Mouse (Mus musculus) liver, embryonic 14.5 days (tissue): ENCODE measurements around the gene Slc30a6. TPM values are rescaled to one million over a fixed set of nuclear protein-coding genes. Genes with fewer than 3 reads are reported as not detected.

Experiments
- ATAC-seq: fragments of 200-750 bp; cut with Nextera tagmentation; 2 replicates; pipeline ENCODE4 v1.8.0; 2017; ENCODE audit warnings: moderate number of reproducible peaks, mild to moderate bottlenecking, moderate library complexity; ENCODE audit not compliant: insufficient read depth
- DNase-seq, 3 experiments: peaks; one replicate each; pipeline ENCODE4 v3.0.0-alpha.2; 2012 to 2013; ENCODE audit warnings: low read depth in 3 of 3, low spot score in 3 of 3
- H3K27ac ChIP-seq: fragments of 300-500 bp; sonication (generic); 2 replicates; pipeline ENCODE4 v1.5.1; 2014; ENCODE audit warnings: moderate library complexity, mild to moderate bottlenecking, control low read depth, inconsistent platforms
- H3K27me3 ChIP-seq: fragments of 300-500 bp; sonication (generic); 2 replicates; pipeline ENCODE4 v1.6.1; 2014; ENCODE audit warnings: mild to moderate bottlenecking, low read length, moderate library complexity; ENCODE audit not compliant: control insufficient read depth, insufficient read depth
- H3K36me3 ChIP-seq: fragments of 300-500 bp; sonication (generic); replicated peaks from 2 replicates; pipeline ENCODE4 v1.6.1; 2014; ENCODE audit warnings: low read depth; ENCODE audit not compliant: control insufficient read depth, insufficient read depth
- H3K4me1 ChIP-seq, 2 experiments: fragments of 200-500 bp in 1 of 2; fragments of 300-500 bp in 1 of 2; sonication (generic) in 1 of 2; replicated peaks; 2 replicates each; pipeline ENCODE4 v1.6.1; 2012 to 2014; ENCODE audit warnings: antibody characterized with exemption in 1 of 2, inconsistent platforms in 1 of 2, low read length in 1 of 2; ENCODE audit not compliant: control insufficient read depth in 2 of 2, insufficient read depth in 2 of 2
- H3K4me2 ChIP-seq: fragments of 300-500 bp; sonication (generic); 2 replicates; pipeline ENCODE4 v1.6.1; 2014; ENCODE audit warnings: low read depth, mild to moderate bottlenecking, control low read depth, moderate library complexity
- H3K4me3 ChIP-seq, 2 experiments: fragments of 200-500 bp in 1 of 2; fragments of 300-500 bp in 1 of 2; sonication (generic) in 1 of 2; 2 replicates each; pipeline ENCODE4 v1.5.1; 2012 to 2014; ENCODE audit warnings: low read depth in 2 of 2, low read length in 2 of 2, mild to moderate bottlenecking in 2 of 2, control low read depth in 1 of 2, inconsistent platforms in 1 of 2, moderate library complexity in 1 of 2; ENCODE audit not compliant: insufficient read depth in 1 of 2
- H3K9ac ChIP-seq: fragments of 300-500 bp; sonication (generic); replicated peaks from 2 replicates; pipeline ENCODE4 v1.6.1; 2014; ENCODE audit warnings: mild to moderate bottlenecking, control low read depth, moderate library complexity
- H3K9me3 ChIP-seq: fragments of 300-500 bp; sonication (generic); 2 replicates; pipeline ENCODE4 v1.6.1; 2016; ENCODE audit warnings: low read length, mixed read lengths; ENCODE audit not compliant: control insufficient read depth
- CTCF ChIP-seq: IDR thresholded peaks from 2 replicates; pipeline ENCODE4 v1.5.1; 2016; ENCODE audit warnings: antibody characterized with exemption, low read depth, control low read depth
- EP300 ChIP-seq: IDR thresholded peaks from 2 replicates; pipeline ENCODE4 v1.6.1; 2016; ENCODE audit warnings: antibody characterized with exemption, low read depth
- WGBS: fragments of 180-500 bp; shearing (Covaris S2); extraction: QIAGEN DNeasy Blood & Tissue Kit; methylation state at CpG from one replicate; pipeline ENCODE4 v1.1.7; 2014; ENCODE audit not compliant: insufficient replicate concordance; 5-methylcytosine and 5-hydroxymethylcytosine counted together
- polyA plus RNA-seq, 2 experiments: library from polyadenylated mRNA; depleted of rRNA in 1 of 2; stranded (reverse) in 1 of 2; unstranded in 1 of 2; fragments of >200 nt; fragmentation: Nextera tagmentation in 1 of 2; extraction: Ambion mirVana in 1 of 2; gene quantifications; 2 replicates each; pipeline versions ENCODE4 v1.2.1 to v1.2.3; 2012 to 2014

The Slc30a6 gene
- polyA plus RNA-seq, 2 experiments: 9.1 to 14.9 TPM

GRCm38 (mm10) chr17:74406487-74406886, 11.1 kb downstream of the Slc30a6 start:
- Histone ChIP-seq H3K27me3 (no peaks in the 10 kb centered on the region), H3K27ac (no peak overlapping the region), H3K4me2 (no peak overlapping the region), H3K9ac (no peak overlapping the region), H3K4me1 (no peaks in the 10 kb centered on the region), H3K9me3 (no peaks in the 10 kb centered on the region), H3K4me3 (no peak overlapping the region), H3K36me3 (peaks cover 32% of the 10 kb centered on the region)
- TF ChIP-seq CTCF: no peak
- no peak for TF ChIP-seq EP300
- no peak for ATAC-seq
- DNase-seq: no peak
- 74% methylated on average over 8 of the region's 8 CpGs for WGBS

- 64% methylated on average over 4 of the region's 4 CpGs for WGBS
- TF ChIP-seq CTCF (peak; percentile 19; the same call in 1 of the 2 replicates), EP300 (no peak)
- no peaks in the 10 kb centered on the region for H3K4me1 ChIP-seq
- no peak overlapping the region for H3K4me3 ChIP-seq
- no peaks in the 10 kb centered on the region for H3K27me3 ChIP-seq
- no peak overlapping the region for H3K4me2 ChIP-seq
- peaks cover 13% of the 10 kb centered on the region for H3K36me3 ChIP-seq
- DNase-seq (no peak), ATAC-seq (no peak)
- no peaks in the 10 kb centered on the region for H3K9me3 ChIP-seq
- no peak overlapping the region for H3K9ac ChIP-seq
- H3K27ac ChIP-seq: no peak overlapping the region
Measured at GRCm38 (mm10) chr17:74409722-74410121, 14.3 kb downstream of the Slc30a6 start.

DNA sequence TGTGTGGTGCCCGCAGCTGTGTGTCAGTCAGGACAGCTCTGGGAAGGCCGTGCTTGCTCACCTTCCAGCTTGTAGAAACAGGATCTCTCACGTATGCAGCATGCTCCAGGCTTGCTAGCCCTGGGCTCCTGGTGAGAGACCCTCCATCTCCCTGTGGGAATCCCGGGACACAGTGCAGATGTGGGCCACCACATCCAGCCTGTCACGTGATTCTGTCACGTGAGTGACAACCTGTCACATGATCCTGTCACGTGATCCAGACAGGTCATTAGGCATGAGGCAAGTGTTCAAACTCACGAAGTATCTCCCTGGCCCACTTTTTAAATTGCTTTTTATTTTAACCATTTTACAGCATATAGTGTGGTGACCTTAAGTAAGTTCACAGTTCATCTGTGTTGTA, 17.9 kb downstream of the Slc30a6 start:
- no peak overlapping the region for H3K27ac ChIP-seq
- no peak for ATAC-seq
- no peaks in the 10 kb centered on the region for H3K9me3 ChIP-seq
- WGBS: 74% methylated on average over 8 of the region's 8 CpGs
- no peak for DNase-seq
- no peak overlapping the region for H3K9ac ChIP-seq
- H3K27me3 ChIP-seq: no peaks in the 10 kb centered on the region
- H3K4me1 ChIP-seq: no peaks in the 10 kb centered on the region
- H3K4me2 ChIP-seq: no peak overlapping the region
- TF ChIP-seq EP300 (no peak), CTCF (no peak)
- H3K36me3 ChIP-seq: peaks cover 12% of the 10 kb centered on the region
- H3K4me3 ChIP-seq: no peak overlapping the region

DNA sequence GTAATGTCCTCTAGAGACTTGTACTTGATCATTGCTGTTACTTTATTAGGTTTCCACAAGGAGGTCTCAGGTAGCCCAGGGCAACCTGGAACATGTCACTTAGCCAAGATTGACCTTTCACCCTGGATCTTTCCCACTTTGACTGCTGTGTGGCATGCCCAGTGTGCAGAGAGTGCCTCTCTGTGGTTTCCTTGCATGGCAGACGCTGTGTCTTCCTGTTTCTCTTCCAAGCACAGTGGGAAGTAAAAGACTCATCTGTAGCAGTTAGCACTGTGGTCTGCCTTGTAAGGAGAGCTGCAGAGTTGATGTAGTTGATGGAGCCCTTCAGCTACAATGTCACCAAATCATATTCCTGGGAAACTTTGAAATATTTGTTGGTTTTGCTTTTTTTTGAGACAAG, 19.3 kb downstream of the Slc30a6 start:
- H3K27me3 ChIP-seq: no peaks in the 10 kb centered on the region
- H3K4me1 ChIP-seq: no peaks in the 10 kb centered on the region
- H3K27ac ChIP-seq: no peak overlapping the region
- ATAC-seq: no peak
- no peak for DNase-seq
- H3K4me3 ChIP-seq: no peak overlapping the region
- H3K4me2 ChIP-seq: no peak overlapping the region
- H3K36me3 ChIP-seq: peaks cover 12% of the 10 kb centered on the region
- no peak overlapping the region for H3K9ac ChIP-seq
- no peak for TF ChIP-seq CTCF
- 24% methylated on average over 1 of the region's 1 CpGs for WGBS
- no peaks in the 10 kb centered on the region for H3K9me3 ChIP-seq

GRCm38 (mm10) chr17:74416841-74417360, 21.5 kb downstream of the Slc30a6 start:
- ATAC-seq (no peak), DNase-seq (no peak)
- Histone ChIP-seq H3K27ac (no peak overlapping the region), H3K4me1 (no peaks in the 10 kb centered on the region), H3K36me3 (peaks cover 9% of the 10 kb centered on the region), H3K9ac (no peak overlapping the region), H3K4me3 (no peak overlapping the region), H3K9me3 (no peaks in the 10 kb centered on the region), H3K4me2 (no peak overlapping the region), H3K27me3 (no peaks in the 10 kb centered on the region)
- TF ChIP-seq CTCF (no peak), EP300 (no peak)
- 83% methylated on average over 8 of the region's 8 CpGs for WGBS

DNA sequence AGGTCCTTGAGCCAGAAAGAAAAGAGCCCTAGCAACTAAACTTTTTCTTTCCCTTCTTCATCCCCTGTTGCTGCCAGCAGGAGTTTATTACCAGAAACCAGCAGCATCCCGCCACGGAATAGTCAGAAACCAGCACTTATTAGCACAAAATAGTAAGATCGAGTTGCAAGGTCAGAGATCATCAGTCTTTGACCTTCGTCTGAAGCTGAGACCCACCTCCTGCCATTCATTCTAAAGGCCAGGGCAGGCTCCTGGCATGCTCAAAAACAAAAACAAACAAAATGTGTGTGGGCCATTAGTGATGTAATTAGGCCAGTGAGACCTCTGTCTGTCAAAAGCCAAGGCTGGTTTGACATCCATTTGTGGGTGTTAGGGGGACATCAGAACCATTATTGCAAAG, 22.8 kb downstream of the Slc30a6 start:
- 64% methylated on average over 4 of the region's 4 CpGs for WGBS
- Histone ChIP-seq H3K9me3 (no peaks in the 10 kb centered on the region), H3K4me1 (no peaks in the 10 kb centered on the region), H3K4me3 (no peak overlapping the region), H3K4me2 (no peak overlapping the region), H3K27me3 (no peaks in the 10 kb centered on the region), H3K9ac (no peak overlapping the region), H3K36me3 (peaks cover 13% of the 10 kb centered on the region), H3K27ac (no peak overlapping the region)
- ATAC-seq: no peak
- no peak for DNase-seq
- TF ChIP-seq CTCF (no peak), EP300 (no peak)
